Mouse (Mus musculus): ENCODE measurements around the gene D930048N14Rik. TPM values are rescaled to one million over a fixed set of nuclear protein-coding genes. Genes with fewer than 3 reads are reported as not detected.

The D930048N14Rik gene
- polyA plus RNA-seq, 1 experiment from 2014 or later, result 1.2 TPM

DNA sequence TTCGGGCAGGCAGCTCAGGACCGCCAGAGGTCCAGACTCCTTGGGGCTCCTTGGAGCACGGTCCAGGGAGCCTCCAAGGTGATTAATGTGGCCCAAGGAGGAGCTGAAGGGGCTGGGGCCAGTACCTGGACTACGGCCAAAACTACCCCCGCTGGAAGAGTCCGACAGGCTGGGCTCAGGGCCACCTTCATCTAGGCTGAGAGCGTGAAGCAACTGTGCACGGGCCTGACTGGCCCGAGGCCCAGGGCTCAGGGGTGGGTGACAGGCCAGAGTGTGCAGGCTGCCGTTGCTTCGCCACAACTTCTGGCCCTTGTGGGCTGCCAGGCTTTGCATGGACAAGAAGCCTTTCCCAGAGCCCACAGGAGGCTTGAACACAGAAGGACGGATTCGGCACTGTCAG lies 5.5 kb upstream of the D930048N14Rik start:
- H3K4me1 ChIP-seq (replicated peaks; ENCODE audit: control insufficient read depth, insufficient read depth, low read length), result peaks cover 19% of the 10 kb centered on the region
- no peaks in the 10 kb centered on the region for H3K36me3 ChIP-seq (ENCODE audit: control insufficient read depth, insufficient read depth, low read length)
- no peaks in the 10 kb centered on the region for H3K9me3 ChIP-seq (ENCODE audit: control insufficient read depth, low read length)
- H3K4me2 ChIP-seq (replicated peaks; ENCODE audit: low read depth, low read length), result no peak overlapping the region
- no peak for ATAC-seq (ENCODE audit: low FRiP score)
- WGBS, result 91% methylated on average over 13 of the region's 13 CpGs
- H3K9ac ChIP-seq (ENCODE audit: low read depth, low read length), result no peak overlapping the region
- no peak for DNase-seq (ENCODE audit: low spot score)
- no peak overlapping the region for H3K4me3 ChIP-seq (ENCODE audit: low read depth, low read length)
- H3K27ac ChIP-seq (ENCODE audit: low read depth, low read length), result no peak overlapping the region
- peaks cover 6% of the 10 kb centered on the region for H3K27me3 ChIP-seq (ENCODE audit: control insufficient read depth, insufficient read depth, low read length)

- WGBS, result 92% methylated on average over 7 of the region's 7 CpGs
- H3K27ac ChIP-seq (ENCODE audit: low read depth, low read length), result 0 out of 2 replicates have a peak overlapping the region, but pooled peaks have one; percentile 5
Observed at GRCm38 (mm10) chr11:51646245-51646644, 4.5 kb upstream of the D930048N14Rik start.

DNA sequence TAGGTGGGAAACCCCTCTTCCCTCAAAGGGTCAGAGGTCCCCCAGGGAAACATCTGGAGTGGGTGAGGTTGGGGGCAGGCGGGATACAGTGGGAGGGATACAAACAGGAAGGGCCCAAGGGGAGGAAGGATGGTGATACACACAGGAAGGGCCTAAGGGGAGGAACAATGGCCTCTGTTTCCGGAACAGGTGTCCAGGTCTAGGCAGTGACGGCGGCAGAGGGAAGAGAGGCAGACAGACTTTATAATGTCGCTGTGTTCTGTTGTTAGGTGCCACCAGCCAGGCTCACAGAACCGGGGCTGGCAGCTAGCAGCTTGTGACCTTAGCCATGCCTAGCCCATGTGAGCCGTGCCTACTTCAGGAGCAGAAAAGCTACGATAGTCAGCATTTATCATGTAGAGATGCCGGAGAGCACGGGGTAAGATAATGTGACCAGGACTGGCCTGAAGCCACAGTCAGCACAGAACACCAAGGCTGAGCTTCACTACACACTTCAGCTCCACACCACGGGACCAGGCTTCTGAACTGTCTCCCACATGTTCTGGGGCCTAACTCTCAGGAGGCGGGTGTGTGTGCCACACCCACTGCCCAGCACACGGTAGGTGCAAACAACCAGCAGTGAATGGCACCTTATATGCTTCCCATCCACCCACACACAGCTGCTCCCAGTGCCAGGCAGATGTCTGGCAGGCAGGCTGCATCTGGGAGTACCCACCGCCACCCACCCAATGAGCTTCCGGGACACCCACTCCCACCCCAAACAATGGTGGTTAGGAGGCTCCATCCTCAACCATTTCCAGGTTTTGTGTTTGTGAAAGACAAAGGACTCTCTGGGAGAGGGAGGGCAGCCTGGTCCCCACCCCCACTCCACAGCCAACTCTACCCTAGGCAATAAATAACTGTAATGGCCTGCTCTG lies 3.7 kb upstream of the D930048N14Rik start:
- Histone ChIP-seq H3K27me3 (ENCODE audit: control insufficient read depth, insufficient read depth, low read length) (peaks cover 13% of the 10 kb centered on the region), H3K4me2 (replicated peaks; ENCODE audit: low read depth, low read length) (no peak overlapping the region), H3K4me1 (replicated peaks; ENCODE audit: control insufficient read depth, insufficient read depth, low read length) (peaks cover 19% of the 10 kb centered on the region), H3K36me3 (ENCODE audit: control insufficient read depth, insufficient read depth, low read length) (no peaks in the 10 kb centered on the region), H3K27ac (ENCODE audit: low read depth, low read length) (no peak overlapping the region), H3K9ac (ENCODE audit: low read depth, low read length) (no peak overlapping the region; the same call in 1 of the 2 replicates), H3K9me3 (ENCODE audit: control insufficient read depth, low read length) (no peaks in the 10 kb centered on the region), H3K4me3 (ENCODE audit: low read depth, low read length) (no peak overlapping the region)
- DNase-seq (ENCODE audit: low spot score) (no peak), ATAC-seq (ENCODE audit: low FRiP score) (no peak)
- 80% methylated on average over 15 of the region's 15 CpGs for WGBS

More at GRCm38 (mm10) chr11:51646245-51646644, 4.5 kb upstream of the D930048N14Rik start:
- H3K4me1 ChIP-seq (replicated peaks; ENCODE audit: control insufficient read depth, insufficient read depth, low read length), result peaks cover 19% of the 10 kb centered on the region
- H3K9me3 ChIP-seq (ENCODE audit: control insufficient read depth, low read length), result no peaks in the 10 kb centered on the region
- no peak overlapping the region for H3K4me3 ChIP-seq (ENCODE audit: low read depth, low read length)
- ATAC-seq (ENCODE audit: low FRiP score) (no peak), DNase-seq (ENCODE audit: low spot score) (no peak)
- no peaks in the 10 kb centered on the region for H3K36me3 ChIP-seq (ENCODE audit: control insufficient read depth, insufficient read depth, low read length)
- H3K9ac ChIP-seq (ENCODE audit: low read depth, low read length), result no peak overlapping the region
- H3K27me3 ChIP-seq (ENCODE audit: control insufficient read depth, insufficient read depth, low read length), result peaks cover 10% of the 10 kb centered on the region
- no peak overlapping the region for H3K4me2 ChIP-seq (replicated peaks; ENCODE audit: low read depth, low read length)

GRCm38 (mm10) chr11:51648566-51648965 lies 2.2 kb upstream of the D930048N14Rik start:
- Histone ChIP-seq H3K4me1 (replicated peaks; ENCODE audit: control insufficient read depth, insufficient read depth, low read length) (peaks cover 19% of the 10 kb centered on the region), H3K9me3 (ENCODE audit: control insufficient read depth, low read length) (no peaks in the 10 kb centered on the region), H3K36me3 (ENCODE audit: control insufficient read depth, insufficient read depth, low read length) (no peaks in the 10 kb centered on the region), H3K27me3 (ENCODE audit: control insufficient read depth, insufficient read depth, low read length) (peaks cover 13% of the 10 kb centered on the region), H3K27ac (ENCODE audit: low read depth, low read length) (no peak overlapping the region), H3K4me2 (replicated peaks; ENCODE audit: low read depth, low read length) (no peak overlapping the region), H3K4me3 (ENCODE audit: low read depth, low read length) (no peak overlapping the region), H3K9ac (ENCODE audit: low read depth, low read length) (no peak overlapping the region)
- DNase-seq (ENCODE audit: low spot score) (peak; percentile 83), ATAC-seq (ENCODE audit: low FRiP score) (peak; percentile 69)
- WGBS, result 12% methylated on average over 3 of the region's 3 CpGs

DNA sequence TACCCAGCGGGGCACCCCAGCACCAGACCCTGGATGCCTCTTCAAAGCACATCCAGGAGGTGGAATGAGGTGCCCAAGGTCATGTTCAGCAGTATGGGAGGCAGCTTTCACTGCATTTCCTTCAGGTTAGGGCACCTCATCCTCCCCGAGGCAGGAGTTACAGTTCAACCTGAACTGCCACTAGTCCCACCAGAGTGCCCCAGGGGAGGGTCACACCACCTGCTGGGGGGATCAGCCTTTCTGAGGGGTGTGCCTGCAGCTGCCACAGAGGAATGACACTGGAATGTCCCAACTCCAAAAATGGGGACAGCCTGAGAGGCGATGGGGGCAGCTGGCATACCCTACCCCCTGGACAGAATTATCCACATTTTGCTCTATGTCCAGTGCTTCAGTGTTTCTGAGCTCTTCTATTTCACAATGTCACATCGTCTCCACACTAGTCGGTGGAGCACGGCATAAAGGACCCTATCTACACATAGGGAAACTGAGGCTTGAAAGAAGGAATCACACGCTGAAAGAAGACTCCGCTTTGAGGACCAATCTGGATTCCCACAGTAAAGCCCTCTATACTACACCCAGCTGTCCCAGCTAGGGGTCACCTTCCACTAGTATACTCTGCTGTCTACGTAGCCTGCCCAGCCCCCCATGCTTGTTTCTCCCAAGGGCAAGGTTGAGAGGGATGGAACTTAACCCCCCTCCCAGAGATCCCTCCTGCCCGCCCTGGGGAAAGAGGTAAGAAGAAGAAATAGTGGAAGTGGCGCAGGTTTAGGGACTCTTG lies 1.5 kb upstream of the D930048N14Rik start:
- H3K9me3 ChIP-seq (ENCODE audit: control insufficient read depth, low read length), result no peaks in the 10 kb centered on the region
- WGBS, result 20% methylated on average over 11 of the region's 11 CpGs
- H3K4me2 ChIP-seq (replicated peaks; ENCODE audit: low read depth, low read length), result peak overlapping the region; percentile 95
- H3K4me3 ChIP-seq (ENCODE audit: low read depth, low read length), result peak overlapping the region; percentile 57; the same call in 1 of the 2 replicates
- H3K27ac ChIP-seq (ENCODE audit: low read depth, low read length), result no peak overlapping the region
- DNase-seq (ENCODE audit: low spot score) (no peak), ATAC-seq (ENCODE audit: low FRiP score) (0 out of 2 replicates have a peak, but pooled peaks have one; percentile 7)
- H3K9ac ChIP-seq (ENCODE audit: low read depth, low read length), result peak overlapping the region; percentile 67; the same call in 1 of the 2 replicates
- peaks cover 19% of the 10 kb centered on the region for H3K4me1 ChIP-seq (replicated peaks; ENCODE audit: control insufficient read depth, insufficient read depth, low read length)
- no peaks in the 10 kb centered on the region for H3K36me3 ChIP-seq (ENCODE audit: control insufficient read depth, insufficient read depth, low read length)
- peaks cover 13% of the 10 kb centered on the region for H3K27me3 ChIP-seq (ENCODE audit: control insufficient read depth, insufficient read depth, low read length)

- Histone ChIP-seq H3K27me3 (ENCODE audit: control insufficient read depth, insufficient read depth, low read length) (peaks cover 13% of the 10 kb centered on the region), H3K9me3 (ENCODE audit: control insufficient read depth, low read length) (no peaks in the 10 kb centered on the region), H3K4me1 (replicated peaks; ENCODE audit: control insufficient read depth, insufficient read depth, low read length) (peaks cover 19% of the 10 kb centered on the region), H3K4me2 (replicated peaks; ENCODE audit: low read depth, low read length) (peak overlapping the region; percentile 95), H3K9ac (ENCODE audit: low read depth, low read length) (peak overlapping the region; percentile 67), H3K27ac (ENCODE audit: low read depth, low read length) (no peak overlapping the region), H3K36me3 (ENCODE audit: control insufficient read depth, insufficient read depth, low read length) (no peaks in the 10 kb centered on the region), H3K4me3 (ENCODE audit: low read depth, low read length) (peak overlapping the region; percentile 57)
- ATAC-seq (ENCODE audit: low FRiP score) (no peak), DNase-seq (ENCODE audit: low spot score) (peak; percentile 35)
- 4% methylated on average over 7 of the region's 7 CpGs for WGBS
Observed at GRCm38 (mm10) chr11:51649889-51650199, 910 bp upstream of the D930048N14Rik start.

GRCm38 (mm10) chr11:51650261-51650660 lies 493 bp upstream of the D930048N14Rik start:
- H3K4me2 ChIP-seq (replicated peaks; ENCODE audit: low read depth, low read length), result peak overlapping the region; percentile 95
- 2% methylated on average over 16 of the region's 30 CpGs for WGBS
- DNase-seq (ENCODE audit: low spot score) (no peak), ATAC-seq (ENCODE audit: low FRiP score) (peak; percentile 18; the same call in 1 of the 2 replicates)
- peaks cover 13% of the 10 kb centered on the region for H3K27me3 ChIP-seq (ENCODE audit: control insufficient read depth, insufficient read depth, low read length)
- peak overlapping the region; percentile 67 for H3K9ac ChIP-seq (ENCODE audit: low read depth, low read length)
- H3K9me3 ChIP-seq (ENCODE audit: control insufficient read depth, low read length), result no peaks in the 10 kb centered on the region
- H3K36me3 ChIP-seq (ENCODE audit: control insufficient read depth, insufficient read depth, low read length), result no peaks in the 10 kb centered on the region
- peaks cover 19% of the 10 kb centered on the region for H3K4me1 ChIP-seq (replicated peaks; ENCODE audit: control insufficient read depth, insufficient read depth, low read length)
- H3K27ac ChIP-seq (ENCODE audit: low read depth, low read length), result no peak overlapping the region
- H3K4me3 ChIP-seq (ENCODE audit: low read depth, low read length), result peak overlapping the region; percentile 57

DNA sequence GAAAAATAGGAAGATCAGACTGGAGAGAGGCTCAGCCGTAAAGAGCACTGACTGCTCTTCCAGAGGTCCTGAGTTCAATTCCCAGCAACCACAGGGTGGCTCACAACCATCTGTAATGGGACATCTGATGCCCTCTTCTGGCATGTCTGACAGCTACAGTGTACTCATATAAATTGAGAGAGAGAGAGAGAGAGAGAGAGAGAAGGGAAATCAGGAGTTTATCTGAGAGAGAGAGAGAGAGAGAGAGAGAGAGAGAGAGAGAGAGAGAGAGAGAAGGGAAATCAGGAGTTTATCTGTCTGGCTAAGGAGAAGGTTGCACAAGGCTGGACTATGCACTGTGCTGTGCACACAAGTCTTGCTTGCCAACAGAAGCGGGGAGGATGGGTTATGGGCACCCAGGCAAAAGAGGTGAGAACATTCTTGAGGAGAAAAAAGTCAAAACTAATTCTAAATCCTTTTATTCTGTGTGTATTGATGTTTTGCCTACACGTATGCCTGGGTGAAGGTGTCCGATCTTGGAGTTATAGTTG lies 2.2 kb downstream of the D930048N14Rik start:
- DNase-seq (ENCODE audit: low spot score), result no peak
- Histone ChIP-seq H3K9ac (ENCODE audit: low read depth, low read length) (no peak overlapping the region), H3K27me3 (ENCODE audit: control insufficient read depth, insufficient read depth, low read length) (peaks cover 13% of the 10 kb centered on the region), H3K27ac (ENCODE audit: low read depth, low read length) (no peak overlapping the region), H3K9me3 (ENCODE audit: control insufficient read depth, low read length) (no peaks in the 10 kb centered on the region), H3K4me1 (replicated peaks; ENCODE audit: control insufficient read depth, insufficient read depth, low read length) (peaks cover 19% of the 10 kb centered on the region), H3K4me3 (ENCODE audit: low read depth, low read length) (no peak overlapping the region), H3K36me3 (ENCODE audit: control insufficient read depth, insufficient read depth, low read length) (no peaks in the 10 kb centered on the region), H3K4me2 (replicated peaks; ENCODE audit: low read depth, low read length) (no peak overlapping the region)
- no peak for ATAC-seq (ENCODE audit: low FRiP score)
- WGBS, result 89% methylated on average over 4 of the region's 4 CpGs
